Mouse (Mus musculus) CH12.LX (cell line): ENCODE data around the gene Timm22.

Source experiments
- CTCF ChIP-seq, 2 experiments: IDR thresholded peaks in 1 of 2; conservative IDR thresholded peaks in 1 of 2; 2 replicates each; pipeline ENCODE4 v1.5.1; 2011 to 2012; ENCODE audit warnings: low read depth in 2 of 2, low read length in 2 of 2, improper control_type of control experiment in 1 of 2, inconsistent platforms in 1 of 2, mild to moderate bottlenecking in 1 of 2, moderate library complexity in 1 of 2
- EP300 ChIP-seq: IDR thresholded peaks from 2 replicates; pipeline ENCODE4 v1.6.1; 2011; ENCODE audit warnings: low read length, improper control_type of control experiment
- GABPA ChIP-seq: IDR thresholded peaks from 2 replicates; pipeline ENCODE4 v1.6.1; 2012; ENCODE audit warnings: low read depth, low read length, improper control_type of control experiment, inconsistent platforms; ENCODE audit not compliant: insufficient replicate concordance
- MEF2A ChIP-seq: IDR thresholded peaks from 2 replicates; pipeline ENCODE4 v1.6.1; 2014; ENCODE audit warnings: low read depth, mild to moderate bottlenecking, inconsistent platforms, low read length, improper control_type of control experiment, borderline replicate concordance
- RCOR1 ChIP-seq: conservative IDR thresholded peaks from 2 replicates; pipeline ENCODE4 v1.6.1; 2012; ENCODE audit warnings: low read depth, mild to moderate bottlenecking, inconsistent platforms, low read length, improper control_type of control experiment
- SIN3A ChIP-seq: IDR thresholded peaks from 2 replicates; pipeline ENCODE4 v1.6.1; 2012; ENCODE audit warnings: low read length, improper control_type of control experiment, inconsistent platforms
- SMC3 ChIP-seq: IDR thresholded peaks from 2 replicates; pipeline ENCODE4 v1.6.1; 2011; ENCODE audit warnings: low read depth, low read length, improper control_type of control experiment

GRCm38 (mm10) chr11:76392532-76392931 is 14.2 kb upstream of the Timm22 start:
- TF ChIP-seq CTCF (conservative IDR thresholded peaks at IDR 0.05 in 1 of 2, IDR thresholded peaks at IDR 0.05 in 1 of 2; ENCODE audit: low read depth in 2 of 2, low read length in 2 of 2) (no peak), EP300 (no peak), GABPA (no peak), RCOR1 (no peak), SMC3 (no peak), MEF2A (no peak), SIN3A (no peak)
